9 mouse cellular contexts compared by ENCODE assay signal in the genomic region with DNA sequence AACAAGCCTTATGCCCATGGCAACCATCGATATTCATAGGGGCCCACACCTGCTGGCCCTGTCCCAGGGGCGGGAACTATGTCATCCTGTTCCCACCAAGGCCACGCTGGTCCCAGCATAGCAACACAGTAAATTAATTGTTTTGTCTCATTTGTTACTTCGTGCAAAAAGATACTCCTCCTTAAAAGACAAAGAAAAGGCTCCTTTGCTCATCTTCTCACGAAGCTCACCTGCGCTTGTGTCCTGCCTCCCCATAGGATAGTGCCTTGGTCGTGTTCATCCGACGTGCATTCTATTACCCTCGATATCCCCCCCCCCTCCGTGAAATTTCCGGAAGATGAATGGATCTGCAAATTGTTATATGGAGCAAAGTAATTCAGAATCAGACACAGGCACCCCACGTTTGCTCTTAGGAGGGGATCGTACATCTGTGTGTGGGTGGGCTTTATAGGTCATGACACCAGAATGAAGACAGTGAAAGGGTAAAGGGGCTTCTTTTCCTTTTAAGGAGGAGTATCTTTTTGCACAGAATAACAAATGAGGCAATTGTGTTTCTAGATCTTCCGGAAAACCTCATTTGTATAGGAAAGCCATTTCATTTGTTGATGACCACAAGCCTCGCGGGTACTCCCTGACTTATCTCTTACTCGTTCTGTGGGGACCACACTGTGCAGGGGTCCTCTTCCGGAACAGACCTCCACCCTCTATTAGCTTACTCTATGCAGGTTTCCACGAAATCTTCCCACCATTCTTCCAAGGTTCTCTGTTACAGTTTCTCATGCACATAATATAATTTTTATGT. TPM values are rescaled to one million over a fixed set of nuclear protein-coding genes. Genes with fewer than 3 reads are reported as not detected.
DNase-seq lines count a peak whose midpoint lies in the region; ATAC-seq lines count a peak whose summit lies in the region.
"Had no signal": no experiment of that assay in that cellular context is flagged by ENCODE, and none has a peak within 500 bp of the region (broad histone marks: within the 10 kb centered on the region; RNA-seq: fewer than 3 reads in every experiment).

No protein-coding gene starts in this region.

- no peak for DNase-seq in frontal cortex, postnatal 14 days (ENCODE audit: low spot score in 2 of 2)
- DNase-seq in neural tube, embryonic 10.5 days (ENCODE audit: extremely low spot score, low spot score) = no peak
- peak; percentile 23 for DNase-seq in testis, postnatal 14 days (ENCODE audit: low spot score)
- DNase-seq in adrenal gland, adult 18-20 months (ENCODE audit: low spot score in 2 of 2) = no peak
- DNase-seq in lung, postnatal 25 days (ENCODE audit: low spot score) = no peak

- H3K4me3 ChIP-seq in neural tube, embryonic 12.5 days = no peak overlapping the region
- H3K4me3 ChIP-seq in midbrain, embryonic 13.5 days (replicated peaks) = no peak overlapping the region
- H3K4me3 ChIP-seq: liver, embryonic 15.5 days had no signal

- H3K27me3 ChIP-seq in neural tube, embryonic 12.5 days (replicated peaks) = no peaks in the 10 kb centered on the region
- H3K27me3 ChIP-seq in midbrain, embryonic 13.5 days = no peaks in the 10 kb centered on the region
- H3K27me3 ChIP-seq: liver, embryonic 15.5 days had no signal

- H3K4me1 ChIP-seq in neural tube, embryonic 12.5 days = no peaks in the 10 kb centered on the region
- H3K4me1 ChIP-seq in midbrain, embryonic 13.5 days (replicated peaks) = no peaks in the 10 kb centered on the region
- H3K4me1 ChIP-seq: liver, embryonic 15.5 days had no signal

- no peaks in the 10 kb centered on the region for H3K36me3 ChIP-seq in neural tube, embryonic 12.5 days
- peaks cover 5% of the 10 kb centered on the region; the same call in 1 of the 2 replicates for H3K36me3 ChIP-seq in midbrain, embryonic 13.5 days
- H3K36me3 ChIP-seq: liver, embryonic 15.5 days had no signal

- peak; percentile 38; the same call in 1 of the 2 replicates for ATAC-seq in frontal cortex, adult (ENCODE audit: low TSS enrichment)
- ATAC-seq in neural tube, embryonic 12.5 days (ENCODE audit: low FRiP score, low read depth) = peak; percentile 72; the same call in 1 of the 2 replicates
- ATAC-seq in midbrain, embryonic 13.5 days = peak; percentile 82

- H3K4me2 ChIP-seq in neural tube, embryonic 12.5 days (replicated peaks) = peak overlapping the region; percentile 33; the same call in 1 of the 2 replicates
- H3K4me2 ChIP-seq in midbrain, embryonic 13.5 days (replicated peaks) = peak overlapping the region; percentile 33; the same call in 1 of the 2 replicates
- H3K4me2 ChIP-seq: liver, embryonic 15.5 days had no signal

- no peaks in the 10 kb centered on the region for H3K9me3 ChIP-seq in neural tube, embryonic 12.5 days
- H3K9me3 ChIP-seq in midbrain, embryonic 13.5 days = no peaks in the 10 kb centered on the region
- H3K9me3 ChIP-seq: liver, embryonic 15.5 days had no signal

- no peak overlapping the region for H3K27ac ChIP-seq in neural tube, embryonic 12.5 days
- no peak overlapping the region for H3K27ac ChIP-seq in midbrain, embryonic 13.5 days
- H3K27ac ChIP-seq: liver, embryonic 15.5 days had no signal

- H3K9ac ChIP-seq in neural tube, embryonic 12.5 days = no peak overlapping the region
- no peak overlapping the region for H3K9ac ChIP-seq in midbrain, embryonic 13.5 days (replicated peaks)
- H3K9ac ChIP-seq: liver, embryonic 15.5 days had no signal

- WGBS in neural tube, embryonic 12.5 days = 53% methylated on average over 20 of the region's 20 CpGs
- 56% methylated on average over 20 of the region's 20 CpGs for WGBS in midbrain, embryonic 13.5 days

RNA-seq across cellular contexts. Expression of a gene that starts 19.0 kb away (rescaled TPM):
- polyA plus RNA-seq in neural tube, embryonic 12.5 days (2016; fragmentation: Nextera tagmentation; extraction: Ambion mirVana) = 141 and 145 TPM in 2 replicates
- polyA plus RNA-seq in midbrain, embryonic 13.5 days (2015; fragmentation: Nextera tagmentation; extraction: Ambion mirVana) = 243 and 276 TPM in 2 replicates
- total RNA-seq in adrenal gland, adult 18-20 months (2021) = 10 to 100 TPM; 34.2 to 96.8 TPM

RNA-seq across cellular contexts. Expression of a gene that starts 58.5 kb away (rescaled TPM):
- polyA plus RNA-seq in neural tube, embryonic 12.5 days (2016; fragmentation: Nextera tagmentation; extraction: Ambion mirVana) = 55.1 and 56.5 TPM in 2 replicates
- 95.2 and 109 TPM in 2 replicates for polyA plus RNA-seq in midbrain, embryonic 13.5 days (2015; fragmentation: Nextera tagmentation; extraction: Ambion mirVana)
- total RNA-seq in adrenal gland, adult 18-20 months (2021) = 10 to 100 TPM in 1 of 2 experiments, 1 to 10 TPM in 1; 5.4 to 27.3 TPM
